Mouse (Mus musculus): ENCODE measurements around the gene Mcm5.

Mcm5 gene

DNA sequence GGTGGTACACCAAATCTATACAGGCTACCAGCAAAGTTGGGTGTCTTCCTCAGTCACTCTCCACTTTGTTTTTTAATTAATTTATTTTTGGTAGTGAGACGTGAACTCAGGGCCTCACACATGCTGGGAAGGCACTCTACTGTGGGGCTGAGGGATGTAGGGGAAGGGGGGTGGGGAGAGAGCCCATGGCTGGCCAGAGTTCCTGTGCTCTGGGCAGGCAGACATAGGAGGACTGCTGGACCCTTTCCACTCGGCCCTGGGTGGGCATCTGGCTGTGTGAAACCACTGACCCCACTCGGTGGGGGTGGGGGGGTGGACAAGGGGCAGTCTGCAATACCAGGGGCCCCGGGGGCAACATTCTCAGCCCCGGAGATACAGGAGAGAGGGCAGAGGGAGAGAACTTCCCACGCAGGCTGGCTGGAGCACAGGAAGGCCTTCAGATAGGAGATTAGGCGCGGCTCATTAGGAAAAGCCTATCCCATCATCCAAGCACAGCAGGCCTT, 5.9 kb upstream of the Mcm5 start:
- DNase-seq: no peak

DNA sequence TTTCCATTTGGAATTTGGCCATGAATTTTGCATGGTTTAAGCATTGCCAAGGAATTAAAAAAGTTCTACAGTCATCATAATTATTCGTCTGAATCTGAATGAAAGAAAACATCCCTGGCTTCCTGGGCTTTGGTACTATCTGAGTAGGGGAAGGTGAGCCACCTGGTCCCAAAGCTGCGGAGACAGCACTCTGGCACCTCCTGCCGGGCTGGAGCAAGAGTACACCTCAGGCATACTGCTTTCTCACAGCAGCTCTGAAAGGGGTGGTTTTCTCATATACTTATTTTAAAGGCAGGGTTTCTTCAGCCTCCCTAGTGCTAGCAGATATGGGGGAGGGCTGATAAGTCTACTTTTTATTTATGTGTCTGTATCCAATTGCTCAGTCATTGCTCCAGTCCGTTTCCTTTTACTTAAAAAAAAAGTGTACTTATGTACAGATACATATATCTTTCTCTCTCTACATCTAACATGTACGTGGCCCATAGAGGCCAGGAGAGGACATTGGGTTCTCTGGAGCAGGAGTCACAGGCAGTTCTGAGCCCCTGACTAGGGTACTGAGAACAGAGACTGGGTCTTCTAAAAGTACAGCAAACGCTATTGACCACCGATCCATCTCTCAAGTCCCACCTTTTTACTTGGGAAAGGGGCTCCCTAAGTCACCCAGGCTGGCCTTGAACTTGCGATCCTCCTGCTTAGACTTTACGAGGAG, 688 bp upstream of the Mcm5 start:
- DNase-seq: peak; percentile 92

DNA sequence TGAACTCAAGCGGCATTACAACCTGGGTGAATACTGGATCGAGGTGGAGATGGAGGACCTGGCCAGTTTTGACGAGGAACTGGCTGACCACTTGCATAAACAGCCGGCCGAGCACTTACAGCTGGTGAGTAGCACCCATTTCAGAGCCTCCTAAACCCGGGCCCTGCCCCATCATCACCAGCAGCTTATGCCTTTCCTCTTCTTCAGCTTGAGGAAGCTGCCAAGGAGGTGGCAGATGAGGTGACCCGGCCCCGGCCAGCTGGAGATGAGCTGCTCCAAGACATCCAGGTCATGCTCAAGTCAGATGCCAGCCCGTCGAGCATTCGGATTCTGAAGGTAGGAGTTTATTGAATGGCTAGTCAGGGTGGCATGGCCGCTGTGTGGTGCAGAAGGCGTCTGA, 724 bp downstream of the Mcm5 start:
- peak; percentile 28 for DNase-seq

DNA sequence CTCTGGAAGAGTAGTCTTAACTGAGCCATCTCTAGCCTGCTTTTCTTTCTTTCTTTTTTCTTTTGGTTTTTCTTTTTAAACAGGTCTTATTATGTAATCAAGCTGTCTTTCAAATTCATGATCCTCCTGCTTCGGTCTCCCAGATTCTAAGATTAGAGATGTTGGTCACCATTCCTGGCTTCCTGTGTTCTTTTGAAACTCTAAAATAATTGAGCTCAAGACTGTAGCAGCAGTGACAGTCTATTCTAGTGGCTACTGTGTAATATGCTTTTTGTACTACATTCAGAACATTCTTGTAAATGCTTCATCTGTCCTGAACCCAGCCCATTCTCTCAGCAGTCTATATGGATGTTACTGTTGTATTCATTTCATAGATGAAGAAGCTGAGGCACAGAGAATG, 9.1 kb downstream of the Mcm5 start:
- no peak for DNase-seq

DNA sequence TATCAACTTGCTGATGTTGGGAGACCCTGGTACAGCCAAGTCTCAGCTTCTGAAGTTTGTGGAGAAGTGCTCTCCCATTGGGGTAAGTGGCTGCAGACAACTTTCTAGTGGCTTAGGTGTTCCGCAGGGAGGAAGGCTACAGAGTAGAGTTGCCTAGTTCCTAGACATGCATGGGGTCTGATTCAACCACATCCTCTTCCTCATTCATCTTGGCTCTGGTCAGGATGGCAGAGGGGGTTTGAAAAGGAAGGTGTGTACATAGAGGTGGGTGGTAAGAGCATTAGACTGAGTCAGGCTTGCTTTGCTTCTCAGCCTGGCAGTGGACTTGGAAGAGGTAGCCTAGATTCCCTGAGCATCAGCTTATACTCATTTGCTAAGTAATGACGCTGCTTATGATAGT, 9.9 kb downstream of the Mcm5 start:
- no peak for DNase-seq

DNA sequence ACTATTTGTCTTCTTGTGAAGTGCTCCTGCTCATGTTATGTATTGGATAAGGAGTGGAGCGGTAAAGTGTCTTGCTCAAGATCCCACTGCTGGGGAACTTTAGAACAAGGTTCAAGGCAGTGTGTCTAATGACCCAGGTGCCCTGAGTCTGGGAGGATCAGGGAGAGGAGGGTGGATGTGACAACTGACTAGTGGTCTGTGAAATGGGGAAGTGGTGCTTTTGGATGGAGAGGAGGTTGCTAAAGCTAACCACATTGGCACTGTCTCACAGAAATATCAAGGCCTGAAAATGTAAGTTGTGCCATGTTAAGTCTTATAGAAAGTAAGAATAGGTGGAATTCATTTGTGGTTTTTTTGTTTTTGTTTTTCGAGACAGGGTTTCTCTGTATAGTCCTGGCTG, 10.4 kb downstream of the Mcm5 start:
- no peak for DNase-seq

DNA sequence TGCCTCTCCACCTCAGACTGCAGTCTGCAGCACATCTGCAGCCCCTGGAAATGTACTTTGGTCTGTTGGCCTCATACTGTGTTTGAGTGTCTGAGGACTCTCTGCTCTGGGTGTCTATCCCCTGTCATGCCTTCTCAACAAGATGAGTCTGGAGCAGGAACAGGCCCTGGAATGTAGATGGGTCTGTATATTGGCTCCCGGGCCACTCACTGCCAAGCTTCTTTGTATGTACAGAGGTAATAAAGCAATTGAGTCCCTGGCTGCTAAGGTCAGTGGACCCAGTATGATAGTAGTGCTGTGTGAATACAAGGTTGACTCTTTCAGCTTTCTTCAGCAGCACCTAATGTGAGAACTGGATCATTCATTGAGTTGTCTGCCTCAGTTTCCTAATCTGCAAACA, 18.0 kb downstream of the Mcm5 start:
- no peak for DNase-seq

DNA sequence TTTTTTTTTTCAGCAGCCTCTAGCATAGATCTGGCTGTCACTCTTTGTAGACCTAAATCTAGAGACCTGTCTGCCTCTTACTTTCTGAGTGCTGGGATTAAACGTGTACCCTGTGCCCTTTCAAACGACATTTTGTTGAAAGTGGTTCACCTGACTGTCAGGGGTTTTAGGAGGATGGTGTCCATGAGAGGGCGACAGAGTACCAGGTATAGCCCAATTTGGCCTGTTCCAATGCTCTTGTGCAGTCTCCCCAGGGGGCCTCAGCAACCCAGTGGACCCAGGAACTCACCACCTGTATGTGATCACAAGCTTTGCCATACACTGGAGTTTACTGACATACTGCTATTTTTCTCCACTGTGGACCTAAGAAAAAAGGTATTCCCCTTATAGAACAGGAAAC, 23.1 kb downstream of the Mcm5 start:
- peak; percentile 70 for DNase-seq

DNA sequence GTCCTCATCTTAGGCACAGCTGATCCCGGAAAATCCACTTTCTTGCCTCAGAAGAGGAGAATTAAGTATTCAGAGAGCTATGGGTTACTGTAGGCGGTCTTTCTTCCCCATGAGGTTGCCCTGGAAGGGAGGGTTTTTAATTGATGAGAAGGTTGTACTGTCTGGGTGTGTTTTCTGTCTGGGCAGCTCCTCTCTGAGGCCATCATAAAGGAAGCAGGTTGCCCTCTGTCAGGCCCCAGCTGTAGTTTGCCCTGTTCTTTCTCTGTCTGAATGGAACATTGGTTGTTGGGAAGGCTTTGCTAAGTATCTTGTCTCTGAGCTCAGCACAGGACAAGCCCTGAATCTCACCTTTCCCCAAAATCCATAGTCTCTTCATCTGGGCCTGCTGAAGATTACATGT, 24.0 kb downstream of the Mcm5 start:
- no peak for DNase-seq

DNA sequence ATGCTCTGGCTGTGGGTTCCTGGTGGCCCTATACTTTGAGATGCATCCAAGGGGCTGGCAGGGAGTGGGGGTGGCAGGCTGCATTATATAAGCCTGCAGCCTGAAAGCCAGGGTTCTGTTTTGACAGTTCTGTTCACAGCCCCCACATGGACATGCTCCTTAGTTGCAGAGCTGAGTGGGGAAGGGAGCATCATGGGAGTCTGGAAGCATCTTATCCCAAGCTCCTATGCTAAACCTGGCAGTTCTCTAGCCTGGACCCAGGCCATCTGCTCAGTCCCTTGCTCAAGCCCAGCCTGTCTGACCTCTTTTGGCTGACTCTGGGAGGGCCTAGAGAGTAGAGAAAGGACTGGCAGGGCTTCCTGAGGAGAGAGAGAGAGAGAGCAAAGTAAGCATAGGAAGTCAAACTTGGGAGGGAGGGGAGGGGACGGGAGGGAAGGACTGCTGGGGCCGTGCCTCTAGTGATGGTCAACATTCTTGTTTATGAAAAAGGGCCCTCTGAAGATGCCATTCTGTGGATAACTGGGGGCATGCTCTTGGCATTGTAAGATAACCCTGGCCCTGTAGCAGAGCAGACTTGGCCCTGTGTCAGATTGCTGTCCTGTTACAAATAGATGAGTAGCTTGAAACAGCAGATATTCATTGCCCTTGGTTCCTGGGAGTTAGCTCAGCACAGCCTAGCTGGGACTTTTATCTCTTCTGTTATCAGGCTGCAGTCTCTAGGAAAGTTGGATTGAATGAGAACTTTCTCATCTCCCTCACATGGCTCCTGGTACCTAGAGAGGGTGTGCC, 25.4 kb downstream of the Mcm5 start:
- no peak for DNase-seq

DNA sequence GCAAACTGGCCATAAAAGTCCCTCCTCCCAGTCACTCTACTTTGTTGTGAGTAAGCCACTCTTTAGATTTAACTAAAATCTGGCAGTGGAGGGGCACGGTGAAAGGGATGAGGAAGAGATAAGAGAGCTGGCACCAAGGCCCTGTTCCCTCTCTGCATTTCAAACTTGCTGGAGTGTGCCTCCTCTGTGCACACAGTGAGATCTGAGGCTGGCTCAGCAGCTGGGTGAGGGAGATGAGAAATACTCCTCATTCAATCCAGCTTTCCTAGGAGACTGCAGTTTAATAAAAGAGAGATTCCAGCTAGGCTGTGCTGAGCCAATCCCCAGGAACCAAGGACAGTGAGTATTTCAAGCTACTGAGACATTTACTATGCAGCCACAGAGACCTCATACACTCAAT, 26.4 kb downstream of the Mcm5 start:
- no peak for DNase-seq

DNA sequence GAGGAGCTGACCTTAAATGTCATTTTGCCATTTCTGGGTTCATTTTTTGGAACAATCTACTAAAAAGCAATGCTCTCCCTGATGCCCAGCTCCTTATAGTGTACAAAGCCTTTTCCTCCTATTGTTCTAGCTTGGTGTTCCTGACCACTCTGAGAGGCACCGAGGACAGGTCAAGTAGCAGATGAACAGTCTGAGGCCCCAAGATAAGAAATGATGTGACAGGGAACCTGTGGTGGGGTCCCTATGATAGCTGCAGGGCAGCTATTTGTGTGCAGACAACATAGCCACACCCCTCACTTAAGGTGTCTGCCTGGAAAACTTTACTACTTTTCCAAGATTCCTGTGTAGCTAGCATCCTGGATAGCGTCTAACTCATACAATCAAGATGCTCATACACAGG, 26.9 kb downstream of the Mcm5 start:
- DNase-seq: no peak

DNA sequence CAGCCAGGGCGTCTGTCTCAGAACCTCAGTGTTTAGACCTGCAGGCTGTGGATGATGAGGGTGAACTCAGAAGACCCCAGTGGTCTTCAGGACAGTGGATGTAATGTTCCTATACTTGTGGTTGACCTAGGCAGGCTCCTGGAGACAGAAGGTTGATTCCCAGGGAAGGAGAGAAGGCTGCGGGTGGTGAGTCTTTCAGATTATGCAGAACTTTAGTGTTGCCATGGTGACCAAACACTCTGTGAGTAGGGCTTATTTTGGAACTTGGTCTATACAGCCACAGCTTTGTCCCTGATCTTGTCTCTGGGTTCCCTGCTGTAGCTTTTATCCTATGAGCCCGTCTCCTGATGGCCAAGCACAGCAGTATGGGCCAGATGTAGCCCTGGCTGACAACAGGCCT, 28.2 kb downstream of the Mcm5 start:
- DNase-seq: no peak

DNA sequence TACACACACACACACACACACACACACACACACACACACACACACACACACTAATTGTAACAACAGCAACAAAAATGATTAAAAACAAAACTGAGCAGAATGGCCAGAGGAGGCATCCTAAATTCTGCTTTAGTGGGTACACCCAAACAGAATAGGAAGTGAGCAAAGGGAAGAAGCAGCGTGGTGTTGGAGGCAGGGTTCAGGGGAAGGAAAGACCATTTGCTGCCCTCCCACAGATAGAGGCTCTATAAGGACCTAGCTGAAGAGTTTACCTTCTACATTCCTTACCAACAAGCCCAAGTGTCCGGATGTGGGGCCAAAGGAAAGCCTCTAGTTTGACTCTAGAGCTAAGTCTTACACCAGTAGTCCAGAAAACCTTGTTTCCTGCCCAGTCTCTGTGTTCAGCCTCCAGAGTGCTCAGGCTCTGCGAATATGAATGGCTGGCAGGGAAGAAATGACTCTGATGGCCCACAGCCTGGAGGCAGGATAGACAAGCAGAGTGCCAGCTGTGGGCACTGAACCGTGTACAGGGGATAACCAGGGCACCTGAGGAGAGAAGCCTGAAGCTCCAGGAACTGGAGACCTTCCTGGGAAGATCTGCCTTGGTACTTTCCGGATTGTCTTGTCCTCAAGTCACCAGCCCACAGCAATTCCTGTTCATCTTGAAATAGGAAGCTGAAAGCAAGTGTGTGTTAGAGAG, 41.7 kb downstream of the Mcm5 start:
- no peak for DNase-seq

DNA sequence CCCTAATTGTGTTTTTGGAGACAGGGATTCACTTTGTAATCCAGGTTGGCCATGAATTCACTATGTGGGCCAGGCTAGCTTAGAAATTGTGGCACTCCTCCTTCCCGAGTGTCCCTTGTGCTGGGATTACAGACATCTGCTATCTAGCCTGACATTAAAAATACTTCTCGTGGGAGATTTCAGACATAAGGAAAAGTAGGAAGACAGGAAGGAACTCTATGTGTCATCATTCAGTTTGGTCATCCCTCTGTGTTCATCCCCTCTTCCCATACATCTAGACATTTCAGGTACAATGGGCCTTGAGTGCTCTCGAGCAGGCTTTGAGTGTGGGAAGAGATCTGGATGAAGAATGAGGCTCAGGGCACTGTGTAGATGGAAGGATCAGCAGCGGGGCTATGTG, 42.4 kb downstream of the Mcm5 start:
- DNase-seq: no peak

DNA sequence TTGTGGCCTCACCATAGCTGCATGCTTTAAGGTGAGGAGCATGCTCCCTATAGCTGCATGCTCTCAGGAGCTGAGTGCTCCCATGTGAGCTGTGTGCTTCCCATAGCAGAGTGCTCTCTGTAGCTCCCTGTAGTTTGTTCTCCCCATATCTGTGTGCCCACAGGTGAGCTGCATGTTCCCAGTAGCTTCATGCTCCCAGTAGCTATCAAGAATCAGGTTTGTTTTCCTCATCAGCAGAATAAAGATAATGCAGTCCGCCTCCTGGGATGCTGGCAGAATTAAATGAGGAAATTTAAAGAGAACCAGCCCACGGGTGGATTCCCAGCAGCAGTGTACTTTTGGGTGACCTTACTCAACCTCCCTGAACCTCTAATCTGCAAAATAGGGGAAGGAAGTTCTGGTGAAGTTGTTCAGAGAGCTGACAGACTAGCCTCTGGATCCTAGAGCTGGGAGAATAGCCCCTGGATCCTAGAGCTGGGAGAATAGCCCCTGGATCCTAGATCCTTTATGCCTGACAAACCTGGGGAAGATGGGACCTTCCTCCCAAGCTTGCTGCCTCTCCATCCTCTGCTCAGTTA, 43.2 kb downstream of the Mcm5 start:
- DNase-seq: no peak

DNA sequence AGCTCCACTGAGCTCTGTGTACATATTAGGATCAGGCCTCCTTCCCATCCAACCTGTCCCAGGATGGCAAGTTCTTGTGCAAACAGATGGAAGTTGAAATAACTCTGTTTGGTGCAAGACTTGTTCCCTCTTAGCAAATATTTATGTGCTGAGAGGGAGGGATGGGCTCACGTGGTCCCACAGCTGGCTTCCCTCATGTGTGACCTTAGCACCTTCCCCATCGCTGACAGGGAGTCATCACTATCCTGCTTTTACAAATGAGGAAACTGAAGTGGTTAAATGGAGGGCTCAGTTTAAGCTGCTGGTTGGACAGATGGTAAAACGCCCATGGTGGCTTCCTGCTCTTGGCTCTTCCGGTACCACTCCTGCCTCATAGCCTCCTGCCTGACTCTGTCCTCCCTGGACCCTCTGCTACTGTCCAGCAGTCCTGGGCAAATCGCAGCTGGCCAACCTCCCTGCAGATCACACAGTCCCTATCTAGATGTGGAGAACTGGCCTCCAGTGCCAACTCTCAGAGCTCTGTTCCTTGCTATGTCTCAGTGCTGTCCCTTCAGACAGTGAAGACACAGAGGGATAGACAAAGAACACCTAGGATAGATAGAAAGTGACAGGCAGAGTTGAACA, 45.6 kb downstream of the Mcm5 start:
- no peak for DNase-seq

DNA sequence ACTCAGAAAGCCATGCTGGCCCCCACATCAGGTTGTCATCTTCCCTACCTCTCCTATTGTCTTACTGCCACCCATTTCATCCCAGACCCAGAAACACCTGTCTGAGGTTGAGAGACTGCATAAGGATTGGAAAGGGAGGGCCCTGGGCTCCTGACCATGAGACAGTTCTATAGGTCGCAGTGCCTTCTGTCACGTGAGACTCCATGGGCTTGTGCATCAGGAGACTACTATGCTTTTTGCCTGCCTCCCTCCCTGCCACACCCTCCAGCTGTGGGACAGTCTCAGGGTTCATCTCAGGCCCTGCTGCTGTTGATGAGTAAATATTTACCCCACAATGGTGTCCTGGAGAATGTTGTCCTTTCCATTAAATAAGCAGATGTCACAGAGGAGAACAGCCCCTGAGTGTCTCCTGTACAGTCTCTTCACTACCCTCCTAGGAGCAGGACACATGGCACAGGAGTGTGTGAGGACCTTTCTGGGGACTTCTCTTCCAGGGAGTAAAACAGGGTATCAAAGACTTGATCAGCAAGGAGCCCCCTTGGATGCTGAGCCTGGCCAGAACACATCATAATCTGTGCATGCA, 46.5 kb downstream of the Mcm5 start:
- DNase-seq: no peak

DNA sequence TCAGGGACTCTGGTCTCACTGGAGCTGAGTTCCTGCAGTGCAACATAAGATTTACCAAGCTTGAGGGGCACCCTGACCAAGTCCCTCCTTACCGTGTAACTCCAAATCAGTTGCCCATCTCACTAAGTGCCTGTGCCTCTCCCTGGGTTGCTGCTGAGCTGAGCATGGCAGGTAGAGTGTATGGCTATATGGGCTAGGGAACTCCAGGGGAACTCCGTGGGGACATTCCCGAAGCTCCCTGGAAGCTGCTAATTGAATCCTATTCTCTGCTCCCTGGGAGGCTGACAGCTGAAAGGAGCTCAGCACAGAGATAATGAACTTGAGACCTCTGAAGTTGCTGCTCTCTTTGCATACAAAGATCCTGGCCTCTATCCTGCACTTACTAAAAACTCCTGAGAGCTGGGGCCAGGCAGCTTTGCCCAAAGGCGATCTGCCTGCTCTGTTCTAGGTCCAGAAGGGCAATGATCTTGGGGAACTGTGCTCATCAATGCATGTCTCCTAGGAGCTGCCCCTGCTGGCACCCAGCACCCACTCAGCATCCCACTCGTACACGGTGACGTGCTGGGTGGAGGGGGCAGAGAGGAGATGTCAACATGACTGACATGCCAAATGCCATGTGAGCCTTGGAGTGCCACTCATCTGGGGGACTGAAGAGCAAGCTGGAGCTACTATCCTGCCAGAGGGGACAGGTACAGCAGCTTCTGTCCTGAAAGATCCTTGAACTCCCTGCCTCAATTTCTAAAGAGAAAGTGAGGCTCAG, 48.3 kb downstream of the Mcm5 start:
- no peak for DNase-seq

DNA sequence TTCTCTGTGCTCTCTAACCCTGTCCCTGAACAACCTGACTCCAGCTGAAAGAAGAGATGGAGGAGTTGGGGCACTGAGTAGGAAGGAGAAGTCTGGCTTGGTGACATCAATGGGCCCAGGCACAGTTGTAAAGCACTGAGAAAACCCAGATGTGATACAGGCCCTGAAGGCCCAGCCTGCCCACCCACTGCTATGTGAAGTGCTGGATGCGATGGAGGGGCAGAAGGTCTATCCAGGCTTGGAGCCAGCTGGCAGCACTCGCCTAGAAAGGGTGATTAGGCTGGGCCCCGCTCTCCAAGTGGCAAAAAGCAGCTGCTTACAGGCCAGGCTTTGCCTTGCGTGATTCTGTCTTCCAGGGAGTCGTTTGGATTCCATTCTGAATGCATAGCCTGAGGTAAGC, 60.0 kb downstream of the Mcm5 start:
- DNase-seq: no peak

DNA sequence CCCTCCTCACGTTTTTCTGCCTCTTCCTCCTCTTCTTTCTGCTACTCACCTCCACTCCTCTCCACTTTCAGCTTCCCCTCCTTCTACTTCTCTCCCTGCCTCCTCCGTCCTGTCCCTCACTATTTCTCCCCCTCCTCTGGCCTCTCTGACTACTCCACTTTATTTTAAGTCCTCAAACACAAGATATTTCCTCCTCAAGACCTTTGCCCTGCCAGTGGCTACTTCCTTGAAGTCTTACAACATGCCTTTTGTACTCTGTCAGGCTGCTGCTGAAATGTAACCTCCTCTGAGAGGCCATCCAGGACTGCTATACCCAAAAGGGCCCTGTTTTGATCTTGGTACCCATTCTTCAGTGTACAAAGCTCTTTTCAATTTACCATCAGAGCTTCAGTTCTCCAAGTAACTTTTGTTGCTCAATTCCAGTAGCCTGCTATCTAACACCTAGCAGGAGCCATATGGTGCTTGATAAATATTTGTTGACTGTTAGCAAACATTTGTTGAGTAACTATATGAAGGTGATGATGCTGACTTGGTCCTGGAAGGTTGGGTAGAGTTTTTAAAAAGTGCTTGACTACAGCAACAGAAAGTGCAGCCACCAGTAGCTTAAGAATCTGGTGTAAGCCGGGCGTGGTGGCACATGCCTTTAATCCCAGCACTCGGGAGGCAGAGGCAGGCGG, 62.8 kb downstream of the Mcm5 start:
- no peak for DNase-seq

Measured in thymus, postnatal 4 days (tissue).